Mouse (Mus musculus): Measurements from ENCODE around the gene Gm42791.

The Gm42791 gene

DNA sequence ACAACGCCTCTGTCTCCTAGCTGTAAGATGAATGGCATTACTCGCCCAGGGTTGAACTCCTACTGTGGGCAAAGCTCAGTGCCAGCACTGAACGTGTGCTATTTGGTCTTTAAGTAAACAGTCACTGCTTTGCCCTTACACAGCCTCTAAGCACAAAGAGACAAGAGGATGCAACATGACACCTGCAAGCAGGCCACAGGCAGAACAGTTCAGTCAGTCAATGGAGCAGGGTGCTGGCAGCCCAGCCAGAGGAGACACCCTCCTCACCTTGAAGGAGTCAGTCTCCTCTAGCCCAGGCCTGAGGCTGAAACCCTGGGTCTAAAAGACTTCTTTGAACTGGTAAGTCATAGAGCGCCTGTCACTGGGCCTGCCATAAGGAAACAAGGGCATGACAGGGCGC, 76.9 kb downstream of the Gm42791 start:
- no peak for DNase-seq

DNA sequence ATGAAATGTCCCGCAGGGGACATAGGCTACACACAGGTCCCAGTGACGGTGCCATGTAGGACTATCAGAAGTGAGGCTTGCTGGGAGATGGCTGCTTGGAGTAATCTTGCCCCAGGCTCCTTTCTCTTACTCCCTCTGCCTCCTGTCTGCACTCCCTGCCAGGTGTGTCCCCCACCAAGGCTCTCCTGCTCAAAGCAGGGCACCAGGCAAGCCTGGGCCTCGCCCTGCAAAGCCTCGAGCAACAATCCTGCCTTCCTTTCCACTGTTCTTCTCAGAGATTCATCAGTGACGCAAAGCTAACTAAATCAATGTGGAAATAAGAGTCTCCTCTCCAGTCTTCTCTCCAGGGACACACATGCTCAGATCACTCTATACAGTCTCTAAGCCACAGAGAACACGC, 78.2 kb downstream of the Gm42791 start:
- no peak for DNase-seq

DNA sequence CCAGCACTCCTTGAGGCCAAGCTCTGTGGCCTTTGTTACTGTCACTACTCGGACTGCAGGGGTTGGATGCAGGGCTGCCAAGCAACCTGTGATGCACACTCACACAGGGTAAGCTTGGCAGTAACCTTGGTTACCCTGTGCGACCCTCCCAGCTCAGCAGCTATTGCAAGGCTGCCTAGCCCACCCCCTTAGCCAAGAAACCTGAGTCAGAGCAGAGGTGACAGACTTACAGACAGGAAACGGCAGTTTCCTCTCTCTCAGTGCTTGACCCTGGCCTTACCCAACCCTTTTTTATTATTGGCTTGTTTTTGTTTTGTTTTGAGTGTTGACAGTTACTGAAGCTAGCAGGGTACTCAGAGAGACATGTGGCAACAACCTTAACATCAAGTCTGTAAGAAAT, 82.7 kb downstream of the Gm42791 start:
- DNase-seq: no peak

DNA sequence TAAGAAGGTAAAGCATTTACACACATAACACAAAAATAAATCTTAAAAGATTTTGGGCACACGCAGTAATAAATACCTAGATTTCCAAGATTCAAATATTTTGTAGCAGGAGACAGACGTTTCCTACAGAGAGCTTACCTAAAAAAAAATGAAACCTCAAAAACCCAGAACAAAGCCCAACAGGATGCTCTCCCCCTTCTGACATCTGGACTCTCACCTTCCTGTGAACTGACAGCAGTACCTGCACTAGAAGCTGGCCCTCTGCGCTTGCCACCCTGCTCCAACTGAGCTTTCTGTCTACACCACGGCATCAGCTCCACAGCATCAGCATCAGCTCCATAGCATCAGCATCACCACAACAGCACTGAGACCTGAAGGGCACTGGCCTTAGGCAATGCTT, 84.9 kb downstream of the Gm42791 start:
- DNase-seq: no peak

DNA sequence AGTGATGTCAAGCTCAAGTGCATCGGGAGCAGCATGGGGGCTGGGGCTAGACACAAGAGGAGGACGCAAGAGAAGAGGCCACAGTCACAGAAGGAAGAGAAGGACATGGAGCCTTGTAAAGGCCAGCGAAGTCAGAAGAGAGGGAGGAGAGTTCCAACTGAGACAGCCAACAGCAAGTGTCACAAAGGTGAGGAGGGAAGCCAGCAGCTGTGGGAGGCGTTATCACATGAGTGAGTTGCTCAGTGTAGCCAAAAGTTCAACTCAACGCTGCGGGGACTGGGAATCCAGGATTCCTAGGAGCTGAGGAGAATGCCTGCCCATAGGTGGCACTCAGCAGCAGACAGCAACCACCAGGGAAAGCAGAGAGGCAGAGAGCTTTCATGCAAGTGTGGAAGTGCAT, 85.5 kb downstream of the Gm42791 start:
- peak; percentile 27 for DNase-seq

DNA sequence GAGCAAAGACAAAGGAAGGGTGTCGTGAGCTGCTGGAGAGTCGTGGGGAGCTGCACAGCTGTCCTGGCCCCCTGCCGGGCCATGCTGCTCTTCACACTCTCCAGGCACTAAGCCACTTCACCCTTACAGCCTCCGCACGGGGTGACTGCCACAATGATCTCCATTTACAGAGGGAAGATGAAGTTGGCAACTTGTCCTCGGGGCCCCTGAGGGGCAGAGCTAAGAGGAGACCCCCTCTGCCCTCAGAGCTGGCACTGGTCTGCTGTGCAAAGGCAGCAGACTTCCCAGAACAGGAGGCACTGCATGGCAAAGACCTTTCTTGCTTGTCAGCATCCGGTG, 85.9 kb downstream of the Gm42791 start:
- DNase-seq: peak; percentile 23

DNA sequence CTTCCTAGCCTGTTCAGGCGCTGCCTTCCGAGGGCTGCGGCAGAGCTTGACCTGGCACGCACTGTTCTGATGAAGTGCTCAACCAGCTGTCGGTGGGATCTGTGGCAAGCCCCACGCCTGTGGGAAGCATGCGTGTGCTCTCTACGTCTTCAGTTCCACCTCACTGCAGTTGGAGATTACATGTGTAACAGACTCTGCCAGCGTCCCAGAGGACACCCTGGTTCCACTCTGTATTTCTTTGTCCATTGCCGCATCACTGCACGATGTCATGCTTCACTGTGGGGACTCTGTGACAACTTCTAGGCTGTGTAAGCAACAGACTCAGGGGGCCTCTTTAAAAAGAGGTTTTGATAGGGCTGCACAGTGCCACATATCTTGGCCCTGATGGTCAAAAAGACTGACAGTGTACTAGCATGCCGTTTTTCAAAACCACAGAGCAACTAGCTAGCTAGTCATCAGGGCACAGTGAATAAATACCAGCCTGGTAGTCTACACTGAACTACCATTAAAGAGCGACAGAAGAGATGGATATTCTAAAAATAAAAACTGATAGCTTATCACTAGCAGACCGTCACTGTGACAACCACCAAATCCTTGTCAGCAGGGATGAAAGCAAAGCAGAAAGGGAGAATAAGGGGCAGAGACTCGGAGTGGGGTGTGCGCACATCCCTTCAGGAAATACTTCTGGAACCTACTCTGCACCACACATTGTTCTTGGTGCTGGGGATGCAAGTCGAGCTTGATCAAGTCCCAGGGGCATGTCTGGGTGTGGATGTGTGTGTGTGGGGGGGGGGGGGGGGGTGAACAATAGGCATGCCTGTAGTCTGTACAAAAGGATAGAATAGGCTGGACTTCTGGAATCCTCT, 86.5 kb downstream of the Gm42791 start:
- no peak for DNase-seq

DNA sequence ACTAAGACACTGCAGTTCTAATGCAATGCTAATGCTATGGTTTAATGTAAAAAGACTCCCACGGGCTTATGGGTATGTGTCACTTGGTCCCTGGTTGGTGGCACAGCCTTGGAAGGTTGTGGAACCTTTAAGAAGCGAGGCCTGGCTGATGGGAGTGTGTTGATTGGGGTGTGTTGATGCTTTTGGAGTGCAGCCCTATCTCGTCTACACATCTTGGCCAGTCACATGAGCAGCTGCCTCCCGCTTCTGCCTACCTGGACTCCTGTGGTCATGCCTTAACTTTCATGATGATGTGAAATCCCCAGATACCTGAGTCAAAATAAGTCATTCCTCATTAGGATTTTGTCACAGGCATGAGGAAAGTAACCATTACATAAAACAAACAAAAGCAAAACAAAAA, 88.6 kb downstream of the Gm42791 start:
- no peak for DNase-seq

DNA sequence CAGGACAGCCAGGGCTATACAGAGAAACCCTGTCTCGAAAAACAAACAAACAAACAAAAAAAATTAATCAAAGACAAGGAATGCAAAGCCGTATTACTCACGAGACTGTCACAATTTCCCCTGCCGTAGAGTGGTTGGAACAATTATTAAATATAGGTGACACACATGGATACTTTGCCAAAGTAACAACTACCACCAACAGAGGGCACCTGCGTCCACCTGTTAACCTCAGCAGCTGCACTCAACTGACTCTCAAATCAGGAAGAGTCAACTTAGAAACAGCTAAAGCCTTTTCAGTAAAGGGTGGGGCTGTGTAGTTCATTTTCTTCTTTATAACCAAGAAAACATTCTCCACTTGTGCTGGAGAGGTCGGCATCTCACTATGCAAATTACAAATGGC, 90.1 kb downstream of the Gm42791 start:
- DNase-seq: peak; percentile 69

DNA sequence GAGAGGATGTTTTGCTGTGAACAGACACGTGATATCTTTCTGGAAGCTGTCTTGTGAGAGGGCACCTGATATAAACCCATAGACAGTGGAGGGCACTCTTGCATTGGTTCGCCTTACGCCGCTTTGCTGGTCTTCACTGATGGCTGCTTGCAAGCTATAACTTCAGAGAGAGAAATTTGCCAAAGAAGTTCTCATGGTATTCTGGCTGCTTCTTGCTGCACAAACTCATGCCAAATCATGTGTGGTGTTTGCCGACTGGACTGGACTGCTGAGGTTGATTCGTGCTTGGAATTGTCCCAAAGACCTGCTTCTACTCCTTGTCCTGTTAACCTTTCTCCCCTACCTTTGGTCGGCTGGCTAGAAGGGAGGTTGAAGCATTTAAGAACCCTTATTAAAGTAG, 95.6 kb downstream of the Gm42791 start:
- DNase-seq: no peak

DNA sequence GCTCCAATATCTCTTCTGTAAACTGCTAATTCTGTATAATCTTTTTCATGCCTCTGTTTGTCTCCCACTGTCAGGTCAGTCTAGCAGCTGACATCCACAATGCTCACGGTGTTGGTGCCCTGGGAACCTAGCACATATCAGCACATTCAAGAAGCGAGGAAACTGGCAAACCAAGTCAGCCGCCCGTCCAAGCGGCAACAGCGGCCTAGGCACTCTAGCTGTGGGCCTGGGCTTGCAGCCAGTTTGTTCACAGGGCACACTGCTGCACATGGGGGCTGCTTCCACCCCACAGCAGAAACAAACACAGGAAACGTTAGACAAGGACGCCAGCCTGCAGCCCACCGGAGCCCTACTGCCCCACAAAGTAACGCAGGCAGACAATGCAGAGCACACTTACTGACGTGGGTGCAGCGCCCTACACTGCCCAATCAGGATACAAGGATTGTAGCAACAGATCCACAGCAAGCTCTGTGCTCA, 97.0 kb downstream of the Gm42791 start:
- peak; percentile 67 for DNase-seq

DNA sequence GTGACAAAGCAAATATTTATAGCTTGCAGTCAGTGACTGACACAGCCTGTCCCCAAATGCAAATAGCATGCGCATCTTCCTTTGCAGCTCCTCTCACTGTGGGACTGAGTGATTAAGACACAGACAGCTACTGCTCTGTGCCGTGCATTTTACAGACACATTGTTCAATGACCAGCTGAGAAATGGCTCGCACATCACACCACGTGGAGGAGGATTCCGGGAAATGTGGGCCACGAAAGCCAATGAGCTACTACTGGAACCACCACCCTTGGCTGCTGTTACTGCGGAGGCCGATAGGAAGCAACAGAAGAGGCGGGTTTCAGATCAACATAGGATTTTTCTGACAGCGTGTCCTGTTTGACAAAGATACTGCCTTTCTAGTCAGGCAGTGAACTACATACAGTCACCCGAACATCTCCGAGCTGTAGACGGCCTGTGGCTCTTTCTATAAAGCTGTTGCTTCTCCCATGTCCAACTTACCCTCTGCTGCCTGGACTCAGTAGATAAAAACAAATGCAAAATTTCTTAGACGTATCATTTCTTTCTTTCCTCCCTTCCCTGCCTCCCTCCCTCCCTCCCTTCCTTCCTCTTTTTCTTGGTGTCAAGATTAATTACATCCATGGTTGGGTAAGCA, 97.8 kb downstream of the Gm42791 start:
- DNase-seq: peak; percentile 66

DNA sequence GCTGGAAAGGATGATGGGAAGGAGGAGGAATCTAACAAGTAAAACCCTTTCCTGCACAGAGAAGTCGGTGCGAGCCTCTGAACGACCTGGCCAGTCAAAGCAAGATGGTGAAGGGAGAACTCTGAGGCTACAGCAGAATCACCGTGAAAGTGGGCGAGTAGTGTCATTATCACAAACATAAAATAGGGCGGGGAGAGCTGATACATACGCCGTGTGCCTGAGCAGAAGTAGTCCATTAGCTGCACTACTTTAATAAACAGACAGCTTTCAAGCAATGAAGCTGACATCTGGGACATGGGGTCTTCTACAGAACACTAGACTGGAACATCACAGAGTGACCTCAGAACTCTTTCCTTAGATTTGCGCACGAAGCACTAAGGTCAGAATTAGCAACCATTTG, 98.4 kb downstream of the Gm42791 start:
- DNase-seq: no peak

DNA sequence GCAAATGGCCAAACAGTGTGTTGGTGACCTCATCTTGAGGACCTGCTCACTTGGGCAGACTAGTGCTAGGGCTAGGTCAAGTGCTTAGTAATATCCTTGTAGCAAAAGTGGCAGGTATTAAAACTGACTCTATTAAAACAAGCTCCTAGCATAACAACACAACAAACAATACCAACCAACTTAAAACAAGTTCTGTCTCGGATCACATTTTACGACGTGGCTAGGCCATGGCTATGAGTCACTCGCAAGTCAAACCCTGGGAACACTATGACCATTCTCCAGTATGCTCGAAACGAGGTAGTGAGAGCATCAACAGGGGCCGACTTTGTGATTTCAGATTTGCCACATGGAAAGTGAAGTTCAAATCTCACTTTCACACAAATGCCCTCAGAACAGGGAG, 99.1 kb downstream of the Gm42791 start:
- no peak for DNase-seq

DNA sequence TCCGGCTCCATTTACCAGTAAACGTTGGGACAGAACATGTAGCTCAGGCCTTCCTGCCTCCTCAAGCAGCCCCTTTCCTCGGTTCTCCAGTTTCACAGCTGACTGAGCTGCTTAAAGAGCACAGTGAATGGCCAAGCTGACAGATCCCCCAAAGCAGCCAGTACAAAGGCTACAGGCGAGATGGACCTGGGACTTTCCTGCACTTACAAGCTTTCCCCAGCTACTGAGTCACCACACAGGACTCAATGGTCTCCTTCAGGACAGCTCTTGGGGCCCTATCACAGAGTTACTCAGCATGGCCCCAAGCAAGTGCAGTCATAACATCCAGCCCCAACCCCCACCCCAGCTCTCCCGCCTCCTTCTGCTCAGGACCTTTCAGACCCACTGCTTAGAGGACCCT, 99.9 kb downstream of the Gm42791 start:
- DNase-seq: no peak

DNA sequence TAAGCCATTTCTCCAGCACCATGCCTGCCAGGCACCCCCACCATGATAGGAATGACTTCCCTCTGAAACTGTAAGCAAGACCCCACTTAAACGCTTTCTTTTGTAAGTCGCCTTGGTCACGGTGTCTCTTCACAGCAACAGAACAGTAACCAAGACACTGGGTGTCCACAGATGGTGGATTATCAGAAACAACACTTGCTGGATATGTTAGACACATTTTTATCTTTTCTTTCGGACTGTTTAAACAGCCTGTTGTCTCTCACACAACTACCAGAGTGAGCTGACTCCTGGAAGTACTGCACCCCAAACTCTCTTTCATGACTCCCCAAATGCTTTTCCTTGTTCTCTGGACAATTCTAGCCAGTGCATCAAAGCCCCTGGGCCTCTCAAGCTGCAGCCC, 104.7 kb downstream of the Gm42791 start:
- no peak for DNase-seq

DNA sequence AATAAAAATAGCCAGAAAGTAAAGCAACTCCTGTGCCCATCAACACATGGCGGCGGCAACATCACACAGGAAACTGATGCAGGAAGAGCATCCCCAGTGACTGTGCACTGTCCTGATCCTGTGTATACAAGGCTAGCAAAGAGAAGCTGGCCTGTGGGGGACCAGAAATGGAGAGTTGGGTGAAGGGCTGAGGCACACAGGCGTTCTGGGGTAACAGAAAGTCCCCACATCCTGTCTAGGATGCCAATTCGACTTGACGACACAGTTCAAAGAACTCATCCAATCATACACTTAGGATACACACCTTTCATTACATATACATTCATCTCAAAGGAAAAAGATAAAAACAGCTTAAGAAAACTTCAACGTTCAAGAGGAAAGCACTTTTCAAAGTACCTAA, 106.9 kb downstream of the Gm42791 start:
- DNase-seq: no peak

DNA sequence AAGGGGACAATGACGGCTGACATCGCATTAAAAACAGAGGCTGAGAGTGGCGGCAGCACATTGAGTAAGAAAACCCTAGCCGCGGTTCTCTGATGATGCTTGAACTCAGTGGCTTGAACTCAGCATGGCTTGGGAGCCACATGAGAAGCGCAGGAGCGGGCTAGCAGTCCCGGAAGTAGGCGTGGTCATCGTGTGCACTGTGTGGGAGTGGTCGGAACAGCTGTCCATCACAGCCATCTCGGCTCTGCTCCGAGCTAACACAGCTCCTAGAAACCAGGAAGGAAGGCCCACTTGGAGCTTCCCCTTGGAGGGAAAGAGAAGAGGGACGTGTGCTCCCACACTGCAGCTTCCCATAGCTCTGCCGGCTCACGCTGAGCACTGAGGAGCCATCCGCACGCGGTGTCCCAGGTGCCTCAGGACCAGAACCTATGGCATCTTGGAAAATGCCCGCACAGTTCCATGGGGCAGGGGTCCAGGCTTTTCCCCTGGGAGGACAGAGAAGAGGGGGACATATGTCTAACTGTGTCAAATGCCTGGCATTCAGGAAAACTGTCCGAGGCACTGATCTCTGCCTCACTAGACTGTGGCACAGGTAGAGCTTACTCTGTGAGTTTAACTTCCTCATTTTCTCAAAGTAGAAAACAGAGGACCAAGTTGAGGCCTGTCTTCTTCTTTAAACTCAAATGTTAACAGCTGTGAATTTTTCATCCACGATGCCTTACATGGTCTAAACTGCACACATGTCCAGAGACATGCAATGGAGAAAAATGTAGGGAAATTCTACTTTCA, 108.9 kb downstream of the Gm42791 start:
- DNase-seq: peak; percentile 67

DNA sequence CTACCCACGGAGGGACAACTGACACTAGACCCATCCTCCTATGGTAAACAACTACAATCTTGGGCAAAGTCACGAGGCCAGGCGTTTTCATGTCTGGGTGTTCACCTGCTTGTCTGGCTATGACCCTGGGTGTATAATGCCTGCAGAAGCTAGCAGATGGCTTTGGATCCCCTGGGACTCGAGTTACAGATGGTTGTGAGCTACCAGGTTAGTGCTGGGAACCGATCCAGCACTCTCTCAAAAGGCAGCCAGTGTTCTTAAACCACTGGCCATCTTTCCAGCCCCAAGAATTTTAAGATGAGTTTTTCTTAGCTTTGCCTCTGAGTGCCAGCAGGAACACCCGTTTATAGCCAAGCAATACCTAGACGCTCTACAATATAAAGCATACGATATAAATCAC, 111.3 kb downstream of the Gm42791 start:
- DNase-seq: no peak

DNA sequence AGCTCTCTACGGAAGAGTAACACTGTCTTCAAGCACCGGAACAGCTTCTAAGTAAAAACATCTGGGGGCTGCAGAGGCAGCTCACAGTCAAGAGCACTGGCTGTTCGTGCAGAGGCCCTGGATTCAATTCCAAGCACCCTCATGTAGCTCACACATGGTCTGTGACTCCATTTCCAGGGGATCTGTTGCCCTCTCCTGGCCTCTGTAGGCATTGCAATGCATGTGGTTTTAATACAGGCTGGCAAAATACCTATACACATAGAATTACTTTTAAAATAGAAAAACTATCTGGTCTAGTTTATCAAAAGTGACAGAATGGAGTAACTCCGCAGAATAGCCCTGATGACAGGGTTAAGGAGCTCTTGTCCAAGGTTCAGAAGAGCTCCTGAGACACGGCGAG, 115.7 kb downstream of the Gm42791 start:
- no peak for DNase-seq

DNA sequence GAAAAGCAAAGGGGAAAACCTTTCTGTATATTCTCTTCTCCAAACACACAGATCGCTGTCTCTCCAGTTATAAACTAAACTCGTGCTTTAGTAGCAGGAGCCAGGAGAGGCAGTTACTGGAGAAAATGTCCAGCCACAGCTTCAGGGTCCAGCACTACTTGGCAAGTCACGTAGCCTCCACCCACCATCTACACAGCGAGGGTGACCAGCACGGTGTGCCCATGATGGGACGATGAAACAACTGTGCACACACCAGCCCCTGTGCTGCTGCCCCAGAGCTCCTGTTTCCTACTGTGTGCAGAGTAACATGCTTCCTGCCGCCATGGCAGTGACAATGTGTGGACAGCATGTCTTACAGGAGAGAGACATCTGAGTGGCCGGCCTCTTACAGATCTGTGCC, 121.8 kb downstream of the Gm42791 start:
- no peak for DNase-seq

DNA sequence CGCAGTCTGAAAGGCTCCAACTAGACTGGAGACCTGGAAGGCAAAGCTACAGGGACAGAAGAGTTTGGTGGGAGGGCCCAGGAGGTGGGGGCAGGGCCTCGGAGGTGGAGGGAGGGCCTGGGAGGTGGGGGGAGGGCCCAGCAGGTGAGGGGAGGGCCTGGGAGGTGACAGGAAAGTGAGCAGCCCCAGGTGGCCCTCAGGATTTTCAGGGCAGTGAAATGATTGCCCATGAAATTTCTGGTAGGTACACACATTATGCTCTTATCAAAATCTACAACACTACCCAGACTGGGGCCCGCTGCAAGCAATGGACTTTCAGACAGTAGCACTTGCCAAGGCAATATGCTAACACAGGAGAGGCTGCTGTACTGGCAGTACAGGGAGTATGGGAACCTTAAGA, 125.4 kb downstream of the Gm42791 start:
- DNase-seq: no peak

DNA sequence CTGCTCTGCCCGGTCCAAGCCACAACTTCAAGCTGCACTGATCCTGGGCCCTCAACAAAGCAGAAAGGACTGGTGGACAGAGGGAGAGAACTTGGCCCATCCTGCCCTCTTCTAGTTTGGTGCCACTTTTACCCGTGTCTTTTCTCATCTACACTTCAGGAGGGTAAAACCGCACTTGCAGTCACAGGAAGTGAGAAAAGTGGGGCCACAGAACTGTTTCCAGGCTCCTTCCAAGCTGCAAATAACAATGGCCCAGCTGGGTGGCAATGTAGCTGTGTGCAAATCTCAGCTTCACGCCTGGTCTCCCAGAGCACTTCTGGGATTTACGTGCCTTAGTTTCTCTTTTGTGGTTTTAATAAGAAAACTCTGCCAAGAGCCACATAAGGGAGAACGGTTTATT, 127.2 kb downstream of the Gm42791 start:
- DNase-seq: no peak

DNA sequence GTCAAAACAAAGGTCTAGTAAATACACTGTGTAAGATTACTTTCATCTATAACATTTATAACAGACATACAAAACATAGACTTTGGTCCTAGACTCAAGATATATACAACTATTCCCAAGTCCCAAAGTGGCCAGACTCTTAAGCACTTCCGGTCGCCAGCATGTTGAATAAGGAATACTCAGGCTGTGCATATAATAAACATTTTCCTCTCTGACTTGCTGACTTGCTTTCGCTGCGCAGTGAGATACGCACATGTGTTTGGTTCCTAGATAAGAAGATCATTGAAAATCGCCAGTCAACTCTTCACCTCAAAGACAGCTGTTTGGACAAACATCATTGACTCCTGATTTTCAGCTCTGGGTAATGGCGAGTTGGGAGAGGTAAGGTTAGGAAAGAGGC, 127.8 kb downstream of the Gm42791 start:
- no peak for DNase-seq

All from lung, postnatal 10 days (tissue).